Mouse (Mus musculus) ES-Bruce4 (cell line): ENCODE data around the gene Cox7c.

ENCODE experiments used
- CTCF ChIP-seq: IDR thresholded peaks from one replicate; pipeline ENCODE4 v1.8.1; 2011; ENCODE audit warnings: low read depth, low read length
- POLR2A ChIP-seq: IDR thresholded peaks from one replicate; pipeline ENCODE4 v1.8.1; 2011; ENCODE audit warnings: low read length; ENCODE audit not compliant: insufficient read depth

DNA sequence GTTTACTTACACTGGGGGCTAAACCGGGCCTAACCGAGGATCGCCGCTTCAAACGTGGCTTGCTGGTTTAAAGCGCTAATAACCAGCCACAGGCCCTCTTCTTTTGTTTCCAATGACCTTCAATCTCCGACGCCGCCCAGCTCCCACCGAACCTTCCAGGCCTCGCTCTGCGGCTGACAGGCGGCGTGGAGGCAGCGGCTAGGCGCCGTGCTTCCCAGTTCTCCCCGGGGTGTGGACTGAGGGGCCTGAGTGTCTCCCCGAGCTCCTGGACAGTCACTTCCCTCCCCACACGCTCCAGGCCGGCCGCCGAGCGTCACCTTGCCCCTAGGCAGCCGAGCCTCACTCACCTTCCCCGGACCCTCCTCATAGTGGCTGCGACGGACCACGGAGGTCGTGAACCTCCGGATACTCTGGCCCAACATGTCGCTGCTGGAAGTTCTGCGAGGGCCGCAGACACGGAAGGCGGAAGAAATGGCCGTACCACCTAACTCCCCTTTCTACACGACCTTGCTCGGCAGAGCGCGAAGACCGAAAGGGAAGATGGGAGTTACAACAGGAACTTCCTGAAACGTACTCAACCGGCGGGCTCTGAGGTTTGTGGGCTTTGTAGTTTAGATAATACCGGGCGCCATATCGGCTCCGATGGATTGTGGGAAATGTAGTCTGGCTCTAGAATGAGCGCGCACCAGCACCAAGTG is at the start of gene Cox7c:
- TF ChIP-seq CTCF (no peak), POLR2A (no peak)
